Mouse (Mus musculus) granulocyte monocyte progenitor cell, adult 5-6 weeks (primary cell): ENCODE data around the gene Cpsf6. TPM values are rescaled to one million over a fixed set of nuclear protein-coding genes. Genes with fewer than 3 reads are reported as not detected.
A peak's percentile ranks its signal among the peaks of the same experiment; 100 is the strongest.

Source experiments
- ATAC-seq: replicated peaks from 2 replicates; pipeline ENCODE4 v1.8.0; 2016; ENCODE audit warnings: mild to moderate bottlenecking, moderate TSS enrichment, inconsistent platforms; ENCODE audit not compliant: poor library complexity, severe bottlenecking
- total RNA-seq, 2 experiments: library from RNA; stranded (forward) in 1 of 2; stranded (reverse) in 1 of 2; fragments of 200-712, 200-1000 nt in 1 of 2; fragments of >200 nt in 1 of 2; fragmentation: Nextera tagmentation in 1 of 2; gene quantifications; 2 replicates each; pipeline ENCODE4 v1.2.3; 2014 to 2017

Cpsf6 gene
- total RNA-seq, 2 experiments from 2014 or later = 94.2 to 119 TPM

DNA sequence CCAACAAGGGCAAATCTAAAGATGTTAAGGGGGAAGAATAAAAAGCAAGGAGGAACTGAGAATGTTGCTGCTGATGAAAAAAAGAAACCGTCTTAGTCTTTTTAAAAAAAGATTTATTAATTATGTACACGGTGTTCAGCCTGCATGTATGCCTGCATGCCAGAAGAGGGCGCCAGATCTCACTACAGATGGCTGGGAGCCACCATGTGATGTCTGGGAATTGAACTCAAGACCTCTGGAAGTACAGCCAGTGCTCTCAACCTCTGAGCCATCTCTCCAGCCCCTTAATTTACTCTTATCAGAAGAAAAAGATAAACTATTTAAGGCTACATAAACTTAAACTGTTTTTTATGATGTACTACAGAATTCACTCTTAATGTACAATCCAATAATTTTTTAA, 16.7 kb downstream of the Cpsf6 start:
- peak; percentile 60 for ATAC-seq

- ATAC-seq = no peak
Observed at GRCm38 (mm10) chr10:117358891-117359290, 20.9 kb downstream of the Cpsf6 start.

DNA sequence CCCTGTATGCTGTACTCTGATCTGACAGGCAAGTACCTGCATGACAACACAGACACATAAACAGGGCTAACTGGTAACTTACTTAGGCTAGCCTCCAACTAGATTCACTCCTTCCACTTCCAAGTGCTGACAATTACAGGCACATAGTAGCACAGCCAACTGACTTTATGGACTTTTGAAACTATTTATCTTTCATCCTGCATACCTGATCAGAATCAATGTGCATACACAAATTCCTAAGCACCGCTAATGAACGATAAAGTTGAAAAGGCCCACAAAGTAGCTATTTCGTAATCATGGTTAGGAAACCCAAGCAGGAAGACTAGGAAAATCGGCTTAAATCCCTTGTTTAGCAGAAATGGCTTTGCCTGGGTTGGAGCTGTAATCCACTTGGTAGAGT, 36.8 kb downstream of the Cpsf6 start:
- ATAC-seq = no peak

DNA sequence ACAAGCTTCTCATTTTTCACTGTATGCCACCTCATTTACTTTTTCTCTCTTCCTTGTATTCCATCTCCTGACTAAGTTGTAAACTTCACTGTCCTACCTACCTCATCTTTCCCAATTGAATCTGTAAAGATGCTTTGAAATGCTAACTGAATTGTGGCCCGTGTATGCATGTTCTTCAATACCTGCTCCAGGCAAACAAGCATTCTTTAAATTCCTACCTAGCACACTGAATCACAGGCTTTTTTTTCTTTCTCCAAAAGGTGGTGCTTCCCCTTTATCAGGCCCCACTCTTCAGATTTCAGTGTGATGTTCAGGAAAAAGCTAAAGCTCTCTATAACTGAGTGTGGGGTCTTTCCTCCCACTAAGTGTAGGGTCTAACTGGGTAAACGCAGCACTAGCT, 37.4 kb downstream of the Cpsf6 start:
- no peak for ATAC-seq

GRCm38 (mm10) chr10:117341029-117341428, 38.8 kb downstream of the Cpsf6 start:
- peak; percentile 20; the same call in 1 of the 2 replicates for ATAC-seq

GRCm38 (mm10) chr10:117339241-117339640, 40.6 kb downstream of the Cpsf6 start:
- no peak for ATAC-seq

DNA sequence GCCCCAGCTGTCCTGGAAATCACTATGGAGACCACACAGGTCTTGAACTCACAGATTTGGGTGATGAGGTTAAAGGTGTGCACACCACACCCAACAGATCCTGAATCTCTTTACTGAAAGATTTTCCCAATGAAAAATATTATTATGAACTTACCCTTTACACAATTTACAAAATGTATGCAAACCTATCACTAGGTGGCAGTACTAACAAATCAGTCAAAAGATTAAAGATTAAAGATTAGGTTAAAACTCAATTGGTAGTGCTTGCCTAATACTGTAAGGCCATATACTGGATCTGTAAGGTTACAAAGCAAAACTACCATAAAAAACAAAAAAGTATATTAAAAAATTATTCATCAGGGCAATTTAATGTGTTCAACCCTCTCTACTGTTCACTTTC, 41.9 kb downstream of the Cpsf6 start:
- ATAC-seq = no peak

GRCm38 (mm10) chr10:117335649-117336048, 44.2 kb downstream of the Cpsf6 start:
- ATAC-seq = peak; percentile 92

GRCm38 (mm10) chr10:117330521-117330920, 49.3 kb downstream of the Cpsf6 start:
- ATAC-seq = peak; percentile 94

DNA sequence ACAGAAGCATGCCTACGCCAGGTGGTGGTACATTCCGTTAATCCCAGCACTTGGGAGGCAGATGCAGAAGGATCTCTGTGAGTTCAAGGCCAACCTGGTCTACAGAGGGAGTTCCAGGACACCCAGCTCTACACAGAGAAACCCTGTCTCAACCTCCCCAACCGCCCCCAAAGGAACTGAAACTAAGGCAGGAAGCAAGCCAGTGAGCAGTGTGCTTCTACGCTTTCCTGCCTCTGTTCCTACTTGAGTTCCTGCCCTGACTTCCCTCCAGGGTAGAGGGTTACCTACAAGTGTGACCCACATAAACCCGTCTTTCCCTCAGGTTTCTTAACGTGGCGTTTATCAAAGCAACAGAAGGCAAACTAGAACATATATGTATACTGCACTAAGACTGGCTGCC, 56.0 kb downstream of the Cpsf6 start:
- ATAC-seq = peak; percentile 94

DNA sequence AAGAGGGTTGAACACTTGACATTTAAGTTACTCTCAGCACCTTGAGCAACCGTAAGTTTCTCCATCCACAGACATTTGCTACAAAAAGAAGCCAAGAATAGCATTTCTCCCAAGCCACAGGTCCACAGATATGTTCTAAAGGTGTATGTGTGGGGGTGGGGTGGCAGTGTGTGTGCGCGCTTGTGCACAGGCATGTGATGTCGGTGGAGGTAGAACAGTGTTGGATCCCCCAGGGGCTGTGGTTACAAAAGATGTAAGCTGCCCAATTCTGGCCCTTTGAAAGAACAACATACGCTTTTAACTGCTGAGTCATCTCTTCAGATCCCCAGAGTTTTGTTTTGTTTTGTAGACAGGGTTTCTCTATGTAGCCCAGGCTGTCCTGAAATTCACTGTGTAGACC, 57.2 kb downstream of the Cpsf6 start:
- ATAC-seq = no peak

DNA sequence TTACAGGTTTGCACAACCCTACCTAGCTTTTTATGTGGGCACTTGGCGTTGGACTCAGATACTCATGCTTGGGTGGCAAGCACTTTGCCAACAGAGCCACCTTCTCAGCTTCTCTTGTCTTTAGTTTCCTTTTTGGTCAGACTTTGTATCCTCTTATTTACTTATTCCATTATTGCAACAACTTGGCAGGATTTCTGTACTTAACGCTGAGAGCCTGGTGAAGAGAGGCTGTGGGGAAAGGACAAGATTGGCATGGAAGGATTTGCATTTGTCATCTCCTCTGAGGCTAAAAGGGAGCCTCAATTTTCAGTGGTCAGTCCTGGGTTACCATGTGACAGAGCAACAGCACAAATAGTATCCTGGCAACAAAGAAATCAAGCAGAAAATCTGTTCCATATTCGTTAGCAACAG, 59.2 kb downstream of the Cpsf6 start:
- peak; percentile 34 for ATAC-seq

DNA sequence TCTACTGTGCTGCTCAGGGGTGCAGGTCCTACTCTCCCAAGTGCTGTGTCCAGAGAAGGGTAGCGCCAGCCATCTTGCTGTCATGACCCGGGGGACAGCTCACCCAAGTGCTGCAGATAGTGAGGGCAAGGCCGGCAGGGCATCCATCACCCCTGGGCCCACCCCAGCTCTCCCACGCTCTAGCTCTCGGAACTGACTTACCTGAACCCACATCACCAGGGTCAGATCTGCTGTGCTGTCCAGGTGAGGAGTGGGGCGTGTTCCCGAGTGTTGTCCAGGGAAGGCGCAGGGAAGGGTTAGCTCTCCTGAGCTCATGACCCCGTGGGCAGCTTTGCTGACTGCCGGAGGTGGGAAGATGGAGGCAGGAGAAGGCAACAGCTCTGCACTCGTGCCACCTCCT, 63.4 kb downstream of the Cpsf6 start:
- ATAC-seq = no peak

DNA sequence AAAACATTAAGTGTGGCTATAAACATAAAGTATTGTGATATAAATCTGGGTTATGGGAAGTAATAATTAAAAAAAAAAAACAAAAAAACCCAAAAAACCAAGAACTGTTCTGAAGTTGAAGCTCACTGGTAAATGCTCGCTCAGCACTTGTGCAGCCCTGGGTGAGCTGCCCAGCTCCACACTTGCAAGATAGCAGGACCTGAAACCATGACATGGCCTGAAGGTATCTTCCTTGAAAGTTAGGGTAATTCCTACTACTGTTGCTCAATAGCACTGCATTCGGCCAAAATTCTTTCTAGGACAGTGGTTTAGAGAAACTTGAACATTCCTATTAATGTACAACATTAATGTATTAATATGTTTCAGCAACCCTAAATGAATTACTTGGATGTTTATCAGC, 66.7 kb downstream of the Cpsf6 start:
- ATAC-seq = peak; percentile 65; the same call in 1 of the 2 replicates

GRCm38 (mm10) chr10:117312168-117312567, 67.6 kb downstream of the Cpsf6 start:
- no peak for ATAC-seq

DNA sequence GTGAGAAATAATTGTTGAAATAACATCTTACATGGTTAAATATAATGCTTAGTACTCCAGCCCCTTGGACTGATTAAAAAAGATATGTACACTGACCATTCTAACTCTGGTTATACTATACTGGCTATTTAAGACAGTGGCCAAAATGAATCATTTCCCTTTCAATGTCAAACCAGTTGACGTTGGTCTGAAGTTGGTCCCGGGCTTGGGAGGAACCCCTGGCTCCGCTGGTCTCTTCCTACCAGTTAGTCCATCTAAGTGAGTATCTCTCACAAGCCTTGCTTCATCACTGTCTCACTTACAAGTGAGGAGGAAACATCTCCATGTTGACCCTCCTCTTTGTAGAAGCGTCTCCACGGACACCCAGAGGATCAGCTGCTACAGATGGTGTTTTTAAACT, 75.4 kb downstream of the Cpsf6 start:
- no peak for ATAC-seq

GRCm38 (mm10) chr10:117301688-117302087, 78.1 kb downstream of the Cpsf6 start:
- ATAC-seq = peak; percentile 84

DNA sequence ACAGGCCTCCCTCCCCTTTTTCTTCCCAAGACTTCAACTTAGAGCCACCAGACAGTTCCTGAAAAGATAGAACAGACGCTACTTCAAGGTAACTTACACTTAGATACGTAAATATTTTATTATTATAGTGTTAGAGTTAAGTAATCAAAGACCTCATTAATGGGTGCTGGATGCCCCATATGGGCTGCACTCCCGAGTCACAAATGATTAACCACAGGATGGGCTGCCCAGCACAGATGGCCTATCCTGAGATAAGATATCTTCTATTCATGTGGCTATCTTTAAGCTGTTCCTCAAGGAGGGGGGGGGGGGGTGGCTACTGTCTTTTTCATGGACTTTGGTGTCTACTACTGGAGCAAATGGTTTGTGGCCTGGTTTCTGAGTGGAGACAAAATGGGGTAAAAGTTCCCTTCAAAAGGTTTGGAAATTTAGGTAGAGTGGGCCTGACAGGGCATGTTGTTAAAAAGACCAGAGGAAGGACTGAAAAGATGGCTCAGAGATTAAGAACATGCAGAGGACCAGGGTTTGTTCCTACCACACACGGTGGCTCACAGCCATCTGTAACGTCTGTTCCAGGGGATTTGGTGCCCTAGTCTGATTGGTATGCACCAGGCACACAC, 79.8 kb downstream of the Cpsf6 start:
- ATAC-seq = no peak

GRCm38 (mm10) chr10:117299106-117299505, 80.7 kb downstream of the Cpsf6 start:
- ATAC-seq = no peak

GRCm38 (mm10) chr10:117298336-117298735, 81.5 kb downstream of the Cpsf6 start:
- peak; percentile 69 for ATAC-seq
